Mouse (Mus musculus): ENCODE data around the gene Pla2g4d. TPM values are rescaled to one million over a fixed set of nuclear protein-coding genes. Genes with fewer than 3 reads are reported as not detected.

Pla2g4d gene
- not detected for polyA plus RNA-seq (2014; fragmentation: Illumina TruSeq; extraction: RNeasy Lipid Tissue Mini Kit (QIAGEN cat#74804))

GRCm38 (mm10) chr2:120288995-120289394 lies at the start of gene Pla2g4d:
Gene Pla2g4d (minus strand): TSS chr2:120289197.

GRCm38 (mm10) chr2:120313976-120314375 lies 25.0 kb upstream of the Pla2g4d start, which contains the start of gene Pla2g4f:
Gene Pla2g4f (minus strand): TSS chr2:120314165.

GRCm38 (mm10) chr2:120244679-120245420 lies 44.1 kb downstream of the Pla2g4d start, which contains the start of gene Pla2g4e:
Gene Pla2g4e (minus strand): TSS chr2:120245335.

Other genes with a start within 250 kb of the Pla2g4d start
- 46.0 TPM for gene Ehd4, start 134.6 kb downstream of the Pla2g4d start, polyA plus RNA-seq (2014; fragmentation: Illumina TruSeq; extraction: RNeasy Lipid Tissue Mini Kit (QIAGEN cat#74804))
- gene Pla2g4e, start 43.9 kb downstream of the Pla2g4d start, polyA plus RNA-seq (2014; fragmentation: Illumina TruSeq; extraction: RNeasy Lipid Tissue Mini Kit (QIAGEN cat#74804)): 0.09 TPM
- gene Pla2g4f, start 25.0 kb upstream of the Pla2g4d start, polyA plus RNA-seq (2014; fragmentation: Illumina TruSeq; extraction: RNeasy Lipid Tissue Mini Kit (QIAGEN cat#74804)): not detected
- gene Vps39, start 63.9 kb upstream of the Pla2g4d start, polyA plus RNA-seq (2014; fragmentation: Illumina TruSeq; extraction: RNeasy Lipid Tissue Mini Kit (QIAGEN cat#74804)): 23.3 TPM
- 23.1 TPM for gene Ganc, start 114.7 kb upstream of the Pla2g4d start, polyA plus RNA-seq (2014; fragmentation: Illumina TruSeq; extraction: RNeasy Lipid Tissue Mini Kit (QIAGEN cat#74804))
- 141 TPM for gene Tmem87a, start 114.9 kb upstream of the Pla2g4d start, polyA plus RNA-seq (2014; fragmentation: Illumina TruSeq; extraction: RNeasy Lipid Tissue Mini Kit (QIAGEN cat#74804))
- not detected for gene Capn3, start 166.8 kb upstream of the Pla2g4d start, polyA plus RNA-seq (2014; fragmentation: Illumina TruSeq; extraction: RNeasy Lipid Tissue Mini Kit (QIAGEN cat#74804))

All from ovary, adult 10 weeks (tissue).